Comparison of ENCODE assay signal across 8 mouse cellular contexts in the genomic region with DNA sequence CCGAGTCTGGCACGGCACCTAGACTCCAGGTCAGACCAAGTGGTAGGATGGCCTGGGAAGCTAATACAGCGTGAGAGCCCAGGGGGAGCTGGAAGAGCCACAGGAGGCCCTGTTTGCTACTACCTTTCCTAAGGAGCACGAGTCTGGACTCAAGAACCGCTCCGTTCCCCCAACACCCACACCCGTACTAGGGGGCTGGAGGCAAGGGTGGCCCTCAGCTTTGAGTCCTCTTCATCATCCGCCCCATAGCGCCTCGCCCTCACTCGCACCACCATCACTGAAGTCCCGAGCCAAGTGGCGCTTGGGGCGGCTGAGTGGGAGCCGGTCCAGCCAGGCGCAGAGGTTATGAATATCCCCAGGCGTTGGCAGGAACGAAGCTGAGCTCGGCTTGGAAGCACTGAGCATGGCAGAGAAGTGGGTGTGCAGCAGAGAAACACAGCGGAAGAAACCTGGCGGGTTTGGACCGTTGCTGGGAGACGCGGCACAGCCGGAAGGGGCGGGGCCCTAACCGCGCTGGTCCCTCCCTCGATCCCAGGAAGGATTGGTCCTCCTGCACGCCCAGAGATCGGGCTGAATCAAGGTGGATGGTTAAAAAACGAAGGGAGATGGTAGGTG. TPM values are rescaled to one million over a fixed set of nuclear protein-coding genes. Genes with fewer than 3 reads are reported as not detected.
DNase-seq lines count a peak whose midpoint lies in the region; ATAC-seq and TF ChIP-seq lines count a peak whose summit lies in the region.

A gene (minus strand): TSS at position 478 of the 615 bp plus-strand sequence.

- H3K27ac ChIP-seq in hindbrain, embryonic 10.5 days = peak within 1 kb of the TSS; percentile 87

- ATAC-seq in neutrophil, adult 5-6 weeks (ENCODE audit: extremely low read depth, insufficient number of reproducible peaks, low FRiP score, poor library complexity, severe bottlenecking) = peak; percentile 40; the same call in 1 of the 2 replicates

- DNase-seq in MEL-GATA-1-ER (ENCODE audit: extremely low read depth, low read depth) = peak; percentile 19
- peak; percentile 93 for DNase-seq in cerebellum, postnatal 10 days
- peak; percentile 86 to 95 for DNase-seq in frontal cortex, adult 2 months (ENCODE audit: extremely low spot score in 1 of 2, low spot score in 1 of 2)
- peak; percentile 86 for DNase-seq in hindbrain, embryonic 10.5 days (ENCODE audit: low spot score)
- DNase-seq in layer of hippocampus, adult 8-10 months (ENCODE audit: low spot score in 2 of 2) = peak; percentile 88 to 90
- peak; percentile 68 for DNase-seq in lung, adult 2 months
- peak; percentile 91 for DNase-seq in testis, postnatal 10 days (ENCODE audit: low spot score)

- peaks cover 7% of the 10 kb centered on the region for H3K27me3 ChIP-seq in hindbrain, embryonic 10.5 days (ENCODE audit: insufficient read depth, poor library complexity, severe bottlenecking)

- peaks cover 17% of the 10 kb centered on the region for H3K4me1 ChIP-seq in hindbrain, embryonic 10.5 days (replicated peaks)
- 0 out of 2 replicates have a peak, but pooled peaks cover 3% of the 10 kb centered on the region for H3K4me1 ChIP-seq in lung, adult 2 months (ENCODE audit: control insufficient read depth, insufficient read depth, low read length)

- H3K36me3 ChIP-seq in hindbrain, embryonic 10.5 days = no peaks in the 10 kb centered on the region

- H3K9me3 ChIP-seq in hindbrain, embryonic 10.5 days = no peaks in the 10 kb centered on the region

- TF ChIP-seq CTCF in lung, adult 2 months (IDR thresholded peaks at IDR 0.05; ENCODE audit: insufficient read depth, low read length) = no peak

- TF ChIP-seq POLR2A in lung, adult 2 months (IDR thresholded peaks at IDR 0.05; ENCODE audit: borderline replicate concordance, extremely low read depth, low read depth, low read length) = peak; percentile 24; the same call in 1 of the 2 replicates

- WGBS in hindbrain, embryonic 10.5 days = 4% methylated on average over 32 of the region's 32 CpGs
- 7% methylated on average over 32 of the region's 32 CpGs for WGBS in lung, adult 2 months

- peak within 1 kb of the TSS; percentile 77 for H3K4me3 ChIP-seq in hindbrain, embryonic 10.5 days
- H3K4me3 ChIP-seq in lung, adult 2 months (replicated peaks; ENCODE audit: extremely low read depth, low read depth, low read length) = peak within 1 kb of the TSS; percentile 34

RNA-seq across cellular contexts. Expression of the gene that starts here (rescaled TPM):
- 1.0 and 1.2 TPM in 2 replicates for polyA plus RNA-seq in frontal cortex, adult 2 months (2012; rRNA removed)
- 1.0 and 1.1 TPM in 2 replicates for polyA plus RNA-seq in hindbrain, embryonic 10.5 days (2016; fragmentation: Nextera tagmentation; extraction: Ambion mirVana)
- 1 to 10 TPM; 1.2 to 1.9 (median 1.6) TPM for total RNA-seq in layer of hippocampus, adult 8-10 months (2022)
- 5.6 and 6.8 TPM in 2 replicates for polyA plus RNA-seq in lung, adult 2 months (2012; rRNA removed)
- 2.2 TPM in 2 replicates for total RNA-seq in neutrophil, adult 5-6 weeks (2017)

Comparison
In these comparisons a context has a peak if more than half of its experiments do, and no peak if none do; other contexts are left out.
1. Peak in every context shown above with its lines: DNase-seq, ATAC-seq, H3K4me3 ChIP-seq and H3K27ac ChIP-seq.
2. DNase-seq: peak in every context shown above with its lines; median percentile 93 in cerebellum, postnatal 10 days; 91 in testis, postnatal 10 days; 90 in frontal cortex, adult 2 months; 89 in layer of hippocampus, adult 8-10 months; 86 in hindbrain, embryonic 10.5 days; 68 in lung, adult 2 months; 19 in MEL-GATA-1-ER.